Mouse (Mus musculus): ENCODE data around the gene C2cd2.

Gene C2cd2

GRCm38 (mm10) chr16:97814060-97814459 lies 148.3 kb downstream of the C2cd2 start:
- DNase-seq (ENCODE audit: low read depth, low spot score): no peak

DNA sequence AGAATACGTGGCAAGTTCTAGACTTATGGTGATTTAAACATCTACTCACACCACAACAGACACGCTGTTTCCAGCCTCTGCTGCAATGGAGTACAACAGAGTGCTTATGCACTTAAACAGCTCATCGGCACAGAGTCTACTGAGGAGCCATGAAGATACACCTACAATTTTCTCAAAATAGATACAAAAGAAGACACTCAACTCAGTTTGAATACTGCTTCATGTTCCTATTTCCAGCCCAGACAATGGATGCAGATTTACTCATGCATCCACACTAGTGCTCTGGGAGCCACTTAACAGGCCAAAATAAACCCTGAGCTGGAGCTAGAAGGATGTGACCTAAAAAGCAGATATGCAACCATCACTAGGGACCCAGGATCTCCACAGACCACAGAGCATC lies 153.5 kb downstream of the C2cd2 start:
- DNase-seq (ENCODE audit: low read depth, low spot score): no peak

- no peak for DNase-seq (ENCODE audit: low read depth, low spot score)
Measured at GRCm38 (mm10) chr16:97805646-97806045, 156.8 kb downstream of the C2cd2 start.
